Mouse (Mus musculus): ENCODE data around the gene Sik2. TPM values are rescaled to one million over a fixed set of nuclear protein-coding genes. Genes with fewer than 3 reads are reported as not detected.

Sik2 gene
- polyA plus RNA-seq, 1 experiment from 2014 or later, result 19.7 TPM

GRCm38 (mm10) chr9:50941804-50942401 is 67.0 kb downstream of the Sik2 start:
- WGBS, result 79% methylated on average over 3 of the region's 3 CpGs
- ATAC-seq (ENCODE audit: low read depth), result no peak

GRCm38 (mm10) chr9:50929986-50930385 is 78.9 kb downstream of the Sik2 start:
- Histone ChIP-seq H3K27me3 (ENCODE audit: control insufficient read depth, insufficient read depth, low read depth, low read length) (peaks cover 4% of the 10 kb centered on the region; the same call in 1 of the 2 replicates), H3K4me3 (ENCODE audit: low read length) (no peak overlapping the region), H3K4me2 (ENCODE audit: low read depth, low read length) (no peak overlapping the region), H3K9ac (ENCODE audit: low read length) (no peak overlapping the region), H3K9me3 (ENCODE audit: control insufficient read depth, low read length) (no peaks in the 10 kb centered on the region), H3K36me3 (ENCODE audit: control insufficient read depth, insufficient read depth, low read length) (peaks cover 3% of the 10 kb centered on the region; the same call in 1 of the 2 replicates), H3K27ac (ENCODE audit: low read length) (no peak overlapping the region), H3K4me1 (replicated peaks; ENCODE audit: control insufficient read depth, insufficient read depth, low read length) (no peaks in the 10 kb centered on the region)
- ATAC-seq (ENCODE audit: low read depth), result no peak

More at GRCm38 (mm10) chr9:50941804-50942401, 67.0 kb downstream of the Sik2 start:
- no peak overlapping the region for H3K27ac ChIP-seq (ENCODE audit: low read length)
- no peak overlapping the region for H3K4me2 ChIP-seq (ENCODE audit: low read depth, low read length)
- no peaks in the 10 kb centered on the region for H3K4me1 ChIP-seq (replicated peaks; ENCODE audit: control insufficient read depth, insufficient read depth, low read length)
- H3K9ac ChIP-seq (ENCODE audit: low read length), result no peak overlapping the region
- no peak overlapping the region for H3K4me3 ChIP-seq (ENCODE audit: low read length)
- H3K27me3 ChIP-seq (ENCODE audit: control insufficient read depth, insufficient read depth, low read depth, low read length), result no peaks in the 10 kb centered on the region
- H3K36me3 ChIP-seq (ENCODE audit: control insufficient read depth, insufficient read depth, low read length), result no peaks in the 10 kb centered on the region
- no peaks in the 10 kb centered on the region for H3K9me3 ChIP-seq (ENCODE audit: control insufficient read depth, low read length)

- Histone ChIP-seq H3K27me3 (ENCODE audit: control insufficient read depth, insufficient read depth, low read depth, low read length) (peaks cover 4% of the 10 kb centered on the region; the same call in 1 of the 2 replicates), H3K27ac (ENCODE audit: low read length) (no peak overlapping the region), H3K4me2 (ENCODE audit: low read depth, low read length) (no peak overlapping the region), H3K4me3 (ENCODE audit: low read length) (no peak overlapping the region), H3K9me3 (ENCODE audit: control insufficient read depth, low read length) (no peaks in the 10 kb centered on the region), H3K4me1 (replicated peaks; ENCODE audit: control insufficient read depth, insufficient read depth, low read length) (peaks cover 2% of the 10 kb centered on the region; the same call in 1 of the 2 replicates), H3K9ac (ENCODE audit: low read length) (no peak overlapping the region), H3K36me3 (ENCODE audit: control insufficient read depth, insufficient read depth, low read length) (peaks cover 3% of the 10 kb centered on the region; the same call in 1 of the 2 replicates)
- ATAC-seq (ENCODE audit: low read depth), result peak; percentile 42; the same call in 1 of the 2 replicates
- WGBS, result 40% methylated on average over 4 of the region's 4 CpGs
These were observed 83.1 kb downstream of the Sik2 start for GRCm38 (mm10) chr9:50925801-50926200.

GRCm38 (mm10) chr9:50924454-50924853 is 84.4 kb downstream of the Sik2 start:
- H3K4me1 ChIP-seq (replicated peaks; ENCODE audit: control insufficient read depth, insufficient read depth, low read length), result peaks cover 5% of the 10 kb centered on the region; the same call in 1 of the 2 replicates
- no peak overlapping the region for H3K9ac ChIP-seq (ENCODE audit: low read length)
- no peak overlapping the region for H3K27ac ChIP-seq (ENCODE audit: low read length)
- H3K4me2 ChIP-seq (ENCODE audit: low read depth, low read length), result no peak overlapping the region
- no peak for ATAC-seq (ENCODE audit: low read depth)
- peaks cover 6% of the 10 kb centered on the region; the same call in 1 of the 2 replicates for H3K27me3 ChIP-seq (ENCODE audit: control insufficient read depth, insufficient read depth, low read depth, low read length)
- no peaks in the 10 kb centered on the region for H3K9me3 ChIP-seq (ENCODE audit: control insufficient read depth, low read length)
- no peak overlapping the region for H3K4me3 ChIP-seq (ENCODE audit: low read length)
- peaks cover 3% of the 10 kb centered on the region; the same call in 1 of the 2 replicates for H3K36me3 ChIP-seq (ENCODE audit: control insufficient read depth, insufficient read depth, low read length)

GRCm38 (mm10) chr9:50922363-50923153 is 86.3 kb downstream of the Sik2 start:
- Histone ChIP-seq H3K4me2 (ENCODE audit: low read depth, low read length) (no peak overlapping the region), H3K9ac (ENCODE audit: low read length) (no peak overlapping the region), H3K36me3 (ENCODE audit: control insufficient read depth, insufficient read depth, low read length) (no peaks in the 10 kb centered on the region), H3K27ac (ENCODE audit: low read length) (no peak overlapping the region), H3K27me3 (ENCODE audit: control insufficient read depth, insufficient read depth, low read depth, low read length) (peaks cover 2% of the 10 kb centered on the region; the same call in 1 of the 2 replicates), H3K9me3 (ENCODE audit: control insufficient read depth, low read length) (no peaks in the 10 kb centered on the region), H3K4me1 (replicated peaks; ENCODE audit: control insufficient read depth, insufficient read depth, low read length) (peaks cover 5% of the 10 kb centered on the region; the same call in 1 of the 2 replicates), H3K4me3 (ENCODE audit: low read length) (no peak overlapping the region)
- ATAC-seq (ENCODE audit: low read depth), result peak; percentile 50; the same call in 1 of the 2 replicates
- WGBS, result 53% methylated on average over 5 of the region's 5 CpGs

- Histone ChIP-seq H3K4me3 (ENCODE audit: low read length) (no peak overlapping the region), H3K27me3 (ENCODE audit: control insufficient read depth, insufficient read depth, low read depth, low read length) (peaks cover 2% of the 10 kb centered on the region; the same call in 1 of the 2 replicates), H3K9ac (ENCODE audit: low read length) (no peak overlapping the region), H3K36me3 (ENCODE audit: control insufficient read depth, insufficient read depth, low read length) (no peaks in the 10 kb centered on the region), H3K9me3 (ENCODE audit: control insufficient read depth, low read length) (no peaks in the 10 kb centered on the region), H3K4me1 (replicated peaks; ENCODE audit: control insufficient read depth, insufficient read depth, low read length) (peaks cover 5% of the 10 kb centered on the region; the same call in 1 of the 2 replicates), H3K4me2 (ENCODE audit: low read depth, low read length) (no peak overlapping the region), H3K27ac (ENCODE audit: low read length) (no peak overlapping the region)
- peak; percentile 71 for ATAC-seq (ENCODE audit: low read depth)
- WGBS, result 37% methylated on average over 3 of the region's 3 CpGs
These were observed 87.7 kb downstream of the Sik2 start for GRCm38 (mm10) chr9:50920933-50921895.

- Histone ChIP-seq H3K9ac (ENCODE audit: low read length) (no peak overlapping the region), H3K27ac (ENCODE audit: low read length) (no peak overlapping the region), H3K36me3 (ENCODE audit: control insufficient read depth, insufficient read depth, low read length) (no peaks in the 10 kb centered on the region), H3K4me2 (ENCODE audit: low read depth, low read length) (no peak overlapping the region), H3K4me1 (replicated peaks; ENCODE audit: control insufficient read depth, insufficient read depth, low read length) (peaks cover 5% of the 10 kb centered on the region; the same call in 1 of the 2 replicates), H3K9me3 (ENCODE audit: control insufficient read depth, low read length) (no peaks in the 10 kb centered on the region), H3K27me3 (ENCODE audit: control insufficient read depth, insufficient read depth, low read depth, low read length) (peaks cover 2% of the 10 kb centered on the region; the same call in 1 of the 2 replicates), H3K4me3 (ENCODE audit: low read length) (no peak overlapping the region)
- WGBS, result 95% methylated on average over 2 of the region's 2 CpGs
- no peak for ATAC-seq (ENCODE audit: low read depth)
These were observed 89.3 kb downstream of the Sik2 start for GRCm38 (mm10) chr9:50919554-50919953.

GRCm38 (mm10) chr9:50918131-50918530 is 90.7 kb downstream of the Sik2 start:
- H3K36me3 ChIP-seq (ENCODE audit: control insufficient read depth, insufficient read depth, low read length), result peaks cover 2% of the 10 kb centered on the region; the same call in 1 of the 2 replicates
- H3K27ac ChIP-seq (ENCODE audit: low read length), result no peak overlapping the region
- H3K4me1 ChIP-seq (replicated peaks; ENCODE audit: control insufficient read depth, insufficient read depth, low read length), result peaks cover 5% of the 10 kb centered on the region; the same call in 1 of the 2 replicates
- 50% methylated on average over 3 of the region's 3 CpGs for WGBS
- H3K9ac ChIP-seq (ENCODE audit: low read length), result no peak overlapping the region
- no peak for ATAC-seq (ENCODE audit: low read depth)
- H3K9me3 ChIP-seq (ENCODE audit: control insufficient read depth, low read length), result no peaks in the 10 kb centered on the region
- H3K27me3 ChIP-seq (ENCODE audit: control insufficient read depth, insufficient read depth, low read depth, low read length), result peaks cover 2% of the 10 kb centered on the region; the same call in 1 of the 2 replicates
- H3K4me2 ChIP-seq (ENCODE audit: low read depth, low read length), result no peak overlapping the region
- H3K4me3 ChIP-seq (ENCODE audit: low read length), result no peak overlapping the region

All from lung, embryonic 16.5 days (tissue).